Mouse (Mus musculus) retina, postnatal 7 days (tissue): ENCODE results near the gene Ttc23l.
A peak's percentile ranks its signal among the peaks of the same experiment; 100 is the strongest.
"Not testable (repeated sequence)": the region's sequence is repeated elsewhere in the genome, so short reads cannot be mapped to it uniquely, and the experiment has no call there.

Source experiments
- DNase-seq: peaks from one replicate; pipeline ENCODE4 v3.0.0-alpha.2; 2012; ENCODE audit warnings: low read depth, low spot score

The Ttc23l gene

DNA sequence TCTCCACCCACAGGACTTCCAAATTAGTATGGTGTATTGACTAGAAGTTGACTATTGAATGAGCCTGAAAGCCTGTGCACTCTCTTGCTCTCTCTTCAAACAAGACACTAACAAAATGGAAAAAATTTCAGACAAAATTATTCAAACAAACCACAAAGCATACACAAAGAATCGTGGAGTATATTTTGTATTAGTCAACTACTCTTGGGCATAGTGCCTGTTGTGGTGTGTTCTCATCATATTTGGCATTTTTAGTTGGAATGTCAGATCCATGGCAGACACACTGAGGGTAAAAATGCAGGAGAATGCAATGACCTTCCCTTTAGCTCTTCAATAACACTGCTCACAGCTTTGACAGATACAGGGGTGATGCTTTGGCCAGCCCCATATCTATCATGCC lies 32.6 kb downstream of the Ttc23l start:
- DNase-seq, result no peak

DNA sequence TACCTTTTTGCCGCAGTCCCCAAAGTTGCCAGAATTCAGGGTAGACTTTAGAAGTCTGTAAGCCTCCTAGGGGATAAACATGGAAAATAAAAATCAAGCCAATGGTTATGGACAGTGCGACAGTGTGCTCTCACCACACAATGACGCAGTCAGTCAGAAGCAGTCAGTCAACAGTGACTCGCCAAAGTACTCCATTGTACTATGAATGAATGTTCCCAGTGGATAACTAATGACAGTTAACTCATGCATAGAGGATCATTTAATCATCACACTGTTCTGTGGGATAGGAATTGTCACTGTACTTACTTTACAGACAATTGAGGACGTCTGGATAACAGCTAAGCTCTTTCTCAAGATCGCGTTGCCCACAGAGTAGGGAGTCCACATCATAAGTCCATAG lies 43.3 kb downstream of the Ttc23l start:
- DNase-seq, result no peak

DNA sequence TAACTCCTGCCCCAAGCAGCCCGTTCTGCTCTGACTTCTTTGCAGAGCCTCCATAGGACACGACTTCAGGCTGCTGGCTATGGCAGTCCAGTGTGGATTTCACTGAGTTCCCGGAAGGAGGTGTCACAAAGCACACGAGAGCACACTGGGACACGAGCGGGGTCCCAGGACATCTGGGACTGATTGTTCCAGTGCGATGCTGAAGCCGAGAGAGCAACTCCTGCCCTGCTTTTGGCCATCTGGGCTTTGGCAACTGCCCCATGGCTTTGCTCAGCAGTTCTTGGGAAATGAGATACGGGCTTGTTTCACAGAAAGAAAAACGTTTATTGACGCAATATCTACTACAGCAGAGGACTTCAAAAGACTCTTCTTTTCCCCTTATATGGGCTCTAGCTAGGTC lies 52.4 kb downstream of the Ttc23l start:
- no peak for DNase-seq

- peak; percentile 30 for DNase-seq
Observed at GRCm38 (mm10) chr15:10500838-10501719, 57.4 kb downstream of the Ttc23l start.

DNA sequence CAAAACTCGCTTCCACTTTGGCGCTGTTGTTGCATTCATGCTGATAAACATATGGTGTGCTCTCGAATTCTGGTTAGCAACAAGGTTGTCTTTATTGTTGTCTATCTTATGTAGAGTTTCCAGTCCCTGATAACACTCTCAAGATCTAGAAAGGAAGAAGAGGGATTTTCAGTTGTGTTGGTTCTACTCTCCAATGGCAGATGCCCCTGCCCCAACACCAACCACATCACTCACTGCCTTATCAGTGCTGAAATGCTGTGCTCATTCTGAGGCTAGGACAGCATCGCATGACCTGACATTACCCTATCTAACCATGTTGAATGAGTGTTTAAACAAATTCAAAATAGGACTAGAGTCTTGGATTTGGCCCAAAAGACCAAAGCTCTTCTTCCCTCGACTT lies 58.4 kb downstream of the Ttc23l start:
- DNase-seq, result no peak

- no peak for DNase-seq
Observed at GRCm38 (mm10) chr15:10499593-10499992, 58.9 kb downstream of the Ttc23l start.

DNA sequence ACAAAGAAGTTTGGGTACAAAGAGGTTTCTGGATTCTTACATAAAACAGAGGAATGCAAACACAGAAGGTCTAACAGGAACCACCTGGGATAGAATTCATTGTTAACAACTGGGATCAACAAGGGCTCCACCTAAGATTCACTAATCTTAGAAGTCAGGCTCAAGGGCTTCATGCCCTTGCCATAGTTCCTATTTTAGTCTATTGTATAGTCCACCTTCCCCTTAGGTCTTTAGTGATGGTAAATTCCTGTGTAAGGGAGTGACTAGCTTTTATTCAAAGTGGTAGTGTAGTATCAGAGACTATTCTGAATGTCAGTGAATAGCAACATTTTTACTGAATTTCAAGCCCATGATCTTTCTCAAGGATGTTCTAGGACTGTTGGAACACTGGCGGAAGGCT lies 61.8 kb downstream of the Ttc23l start:
- DNase-seq, result not testable (repeated sequence)

- DNase-seq, result no peak
Observed at GRCm38 (mm10) chr15:10495944-10496343, 62.5 kb downstream of the Ttc23l start.

DNA sequence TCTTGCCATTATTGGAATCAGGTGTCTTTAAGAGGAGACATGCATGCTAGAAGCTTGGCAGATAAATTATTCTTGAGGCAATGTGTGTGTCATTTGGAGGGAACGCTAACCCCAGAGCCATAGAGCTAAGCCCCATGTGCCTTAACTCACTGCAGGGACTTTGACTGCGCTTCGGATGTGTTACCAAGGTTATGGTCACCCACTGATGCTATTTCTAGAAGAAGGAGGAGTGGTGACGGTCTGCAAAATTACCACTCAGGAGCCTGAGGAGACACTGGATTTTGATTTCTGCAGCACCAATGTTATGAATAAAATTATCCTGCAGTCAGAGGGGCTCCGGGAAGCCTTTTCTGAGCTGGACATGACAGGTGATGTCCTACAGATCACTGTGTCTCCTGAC lies 68.4 kb downstream of the Ttc23l start:
- DNase-seq, result no peak

GRCm38 (mm10) chr15:10487246-10487645 lies 71.2 kb downstream of the Ttc23l start:
- no peak for DNase-seq

GRCm38 (mm10) chr15:10486365-10486839 lies 72.1 kb downstream of the Ttc23l start:
- no peak for DNase-seq

DNA sequence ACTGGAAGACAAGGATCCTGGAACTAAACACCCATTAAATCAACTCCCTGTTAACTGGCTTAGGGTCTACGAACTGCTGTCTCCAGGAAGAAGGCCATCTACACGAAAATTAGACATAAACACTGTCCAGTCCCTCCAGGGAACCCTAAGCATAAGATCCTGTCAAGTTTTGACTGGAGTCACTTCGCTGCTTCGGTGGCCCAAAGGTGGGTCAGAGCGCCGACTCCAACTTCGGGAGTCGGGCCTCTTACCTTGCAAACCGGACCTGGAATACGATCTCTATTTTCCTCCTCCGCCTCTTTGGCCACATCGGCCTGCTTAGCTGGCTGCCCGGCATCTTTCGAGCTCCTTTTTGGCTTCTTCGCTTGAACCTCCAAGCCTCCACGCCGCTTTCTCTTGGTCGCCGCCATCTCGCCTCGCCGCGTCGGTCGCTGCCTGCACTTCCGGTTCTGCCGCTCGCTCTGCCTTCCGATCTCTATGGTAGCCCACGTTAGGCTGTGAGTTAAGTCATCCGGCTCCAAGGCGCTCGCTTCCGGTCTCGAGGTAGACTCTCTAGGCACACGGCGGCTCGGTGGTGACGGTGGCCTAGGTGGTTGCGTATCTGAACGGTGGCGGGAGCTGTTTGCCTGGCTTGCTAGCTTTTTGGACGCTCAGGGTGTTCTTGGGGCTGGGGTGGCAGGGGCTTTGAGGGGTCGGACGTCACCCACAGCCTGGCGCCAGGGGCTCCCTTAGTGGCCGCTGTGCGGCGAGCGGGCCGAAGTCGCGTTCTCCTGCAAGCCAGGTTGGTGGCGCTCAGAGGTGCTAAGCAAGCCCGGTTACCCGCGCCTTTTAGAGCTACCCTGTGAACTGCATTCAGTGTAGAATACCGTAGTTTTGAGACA lies 72.7 kb downstream of the Ttc23l start, which contains the start of the genes Brix1 and Rad1:
TSS of gene Brix1 (minus strand) at position 464 of the 881 bp plus-strand sequence.
TSS of gene Rad1 (plus strand) at position 535 of the 881 bp plus-strand sequence.
- DNase-seq, result peak; percentile 92

DNA sequence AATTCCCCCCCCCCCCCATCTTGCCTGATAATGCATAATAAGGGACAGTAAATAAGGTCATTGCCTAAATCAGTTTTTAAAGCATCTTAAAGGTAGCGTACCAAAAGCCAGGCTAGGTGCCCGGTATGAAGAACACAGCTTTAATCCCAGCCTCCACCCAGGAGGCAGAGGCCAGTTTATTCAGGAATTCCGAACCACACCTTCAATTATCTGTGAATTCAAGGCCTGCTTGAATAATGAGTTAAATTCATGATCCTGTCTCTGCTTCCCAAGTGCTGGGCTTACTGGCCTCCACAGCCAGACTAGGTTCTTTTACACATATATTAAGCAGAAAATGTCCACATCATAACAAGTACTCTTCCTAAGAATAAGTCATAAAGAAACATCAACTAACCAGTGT lies 87.5 kb downstream of the Ttc23l start:
- DNase-seq, result no peak

DNA sequence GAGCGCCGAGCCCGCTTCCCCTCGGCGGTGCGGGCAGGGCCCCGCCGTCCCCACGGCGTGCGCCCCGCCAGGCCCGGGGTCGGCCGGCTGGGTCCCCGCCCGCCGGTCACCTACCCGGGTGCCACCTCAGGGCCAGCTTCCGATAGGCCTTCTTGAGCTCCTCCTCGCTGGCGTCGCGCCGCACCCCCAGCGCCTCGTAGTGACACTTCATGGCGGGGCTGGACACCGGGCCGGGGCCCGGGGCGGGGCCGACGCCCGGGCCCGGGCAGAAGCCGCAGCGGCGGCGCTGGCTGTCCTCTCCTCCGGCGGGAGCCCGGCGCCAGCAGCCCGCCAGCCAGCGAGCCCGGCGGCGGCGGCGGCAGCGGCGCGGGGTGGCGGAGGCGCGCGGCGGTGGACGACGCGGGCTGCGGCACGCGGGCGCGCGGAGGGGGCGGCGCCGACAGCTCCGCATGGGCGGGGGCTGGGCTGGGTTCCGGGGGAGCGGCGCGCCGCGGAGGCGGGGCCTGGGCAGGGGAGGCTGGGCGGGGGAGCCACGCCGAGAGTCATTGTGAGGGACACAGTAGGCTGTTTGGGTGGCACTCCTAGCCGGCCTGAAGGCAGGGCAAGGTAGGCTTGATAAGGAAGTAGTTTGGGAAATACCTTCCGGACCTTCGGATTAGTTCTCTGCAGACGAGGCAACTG lies 88.2 kb downstream of the Ttc23l start, which contains the start of gene Dnajc21:
TSS of gene Dnajc21 (minus strand) at position 366 of the 681 bp plus-strand sequence.
- peak; percentile 67 for DNase-seq

- DNase-seq, result no peak
Observed at GRCm38 (mm10) chr15:10469641-10470150, 88.8 kb downstream of the Ttc23l start.

- no peak for DNase-seq
Observed at GRCm38 (mm10) chr15:10468761-10469160, 89.7 kb downstream of the Ttc23l start.

GRCm38 (mm10) chr15:10464678-10465077 lies 93.8 kb downstream of the Ttc23l start:
- DNase-seq, result no peak

- no peak for DNase-seq
Observed at GRCm38 (mm10) chr15:10463555-10463954, 94.9 kb downstream of the Ttc23l start.

DNA sequence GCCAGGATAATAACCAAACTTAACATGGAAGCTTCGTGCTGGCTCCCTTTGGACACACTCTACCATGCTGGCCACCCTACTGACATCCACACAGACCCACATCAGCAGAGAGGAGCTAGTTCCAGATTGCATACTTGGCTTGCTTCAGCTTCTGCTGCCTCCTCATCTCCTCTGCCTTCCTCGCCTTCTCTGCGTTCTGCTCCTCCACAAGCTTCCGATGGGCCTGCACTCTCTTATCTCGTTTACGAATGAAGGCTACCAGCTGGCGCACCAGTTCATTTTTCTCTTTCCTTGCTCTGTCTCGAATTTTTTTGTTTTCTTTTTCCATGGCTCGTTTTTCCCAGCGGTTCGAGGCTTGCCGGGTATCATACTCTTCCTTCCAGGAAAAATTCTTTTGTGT lies 97.5 kb downstream of the Ttc23l start:
- DNase-seq, result no peak
